Mouse (Mus musculus): ENCODE results near the gene Idnk. TPM values are rescaled to one million over a fixed set of nuclear protein-coding genes. Genes with fewer than 3 reads are reported as not detected.

Gene Idnk
- polyA plus RNA-seq, 1 experiment = 21.0 TPM

- peaks cover 39% of the 10 kb centered on the region for H3K36me3 ChIP-seq (ENCODE audit: control insufficient read depth, insufficient read depth)
- no peak overlapping the region for H3ac ChIP-seq (ENCODE audit: control insufficient read depth, insufficient read length)
Measured at GRCm38 (mm10) chr13:58187751-58188150, 30.3 kb downstream of the Idnk start.

GRCm38 (mm10) chr13:58188412-58188811 is 31.0 kb downstream of the Idnk start:
- H3K36me3 ChIP-seq (ENCODE audit: control insufficient read depth, insufficient read depth) = peaks cover 36% of the 10 kb centered on the region
- no peak overlapping the region for H3K4me2 ChIP-seq (ENCODE audit: low read depth)
- H3K4me3 ChIP-seq = no peak overlapping the region
- TF ChIP-seq MYOD1 (IDR thresholded peaks at IDR 0.05; ENCODE audit: control insufficient read depth in 1 of 3, insufficient read length in 2 of 3, low read depth in 2 of 3) (no peak), MYOG (IDR thresholded peaks at IDR 0.05; ENCODE audit: control insufficient read depth in 1 of 3, insufficient read depth in 1 of 3, insufficient read length in 2 of 3, low read depth in 2 of 3) (no peak), MAX (IDR thresholded peaks at IDR 0.05; ENCODE audit: low read depth) (no peak), SRF (IDR thresholded peaks at IDR 0.05; ENCODE audit: control insufficient read depth, insufficient read length, low read depth) (no peak)
- no peak overlapping the region for H3ac ChIP-seq (ENCODE audit: control insufficient read depth, insufficient read length)
- no peaks in the 10 kb centered on the region for H3K27me3 ChIP-seq (ENCODE audit: control insufficient read depth, insufficient read depth, insufficient read length)
- peaks cover 22% of the 10 kb centered on the region for H3K79me2 ChIP-seq (ENCODE audit: control insufficient read depth, insufficient read depth)

More at GRCm38 (mm10) chr13:58187751-58188150, 30.3 kb downstream of the Idnk start:
- Histone ChIP-seq H3K4me3 (no peak overlapping the region), H3K79me2 (ENCODE audit: control insufficient read depth, insufficient read depth) (peaks cover 27% of the 10 kb centered on the region), H3K27me3 (ENCODE audit: control insufficient read depth, insufficient read depth, insufficient read length) (no peaks in the 10 kb centered on the region), H3K4me2 (ENCODE audit: low read depth) (no peak overlapping the region)
- TF ChIP-seq TCF12 (IDR thresholded peaks at IDR 0.05; ENCODE audit: insufficient read depth, poor library complexity, severe bottlenecking) (no peak), MAX (IDR thresholded peaks at IDR 0.05; ENCODE audit: low read depth) (no peak)

- no peak overlapping the region for H3K4me2 ChIP-seq (ENCODE audit: low read depth)
- no peak for TF ChIP-seq TCF3 (IDR thresholded peaks at IDR 0.05; ENCODE audit: insufficient read length, low read depth)
- TF ChIP-seq MYOG (IDR thresholded peaks at IDR 0.05; ENCODE audit: control insufficient read depth in 1 of 3, insufficient read depth in 1 of 3, insufficient read length in 2 of 3, low read depth in 2 of 3) = no peak
- TF ChIP-seq CEBPB (IDR thresholded peaks at IDR 0.05; ENCODE audit: insufficient read depth, poor library complexity, severe bottlenecking) = no peak
- TF ChIP-seq REST (IDR thresholded peaks at IDR 0.05; ENCODE audit: insufficient read depth, insufficient read length) = no peak
- TF ChIP-seq TCF12 (IDR thresholded peaks at IDR 0.05; ENCODE audit: insufficient read depth, poor library complexity, severe bottlenecking) = no peak
- no peak for TF ChIP-seq E2F4 (IDR thresholded peaks at IDR 0.05; ENCODE audit: insufficient read depth)
- TF ChIP-seq POLR2AphosphoS2 (IDR thresholded peaks at IDR 0.05; ENCODE audit: insufficient read length, low read depth) = no peak
- TF ChIP-seq SRF (IDR thresholded peaks at IDR 0.05; ENCODE audit: control insufficient read depth, insufficient read length, low read depth) = no peak
- no peak for TF ChIP-seq POLR2A (IDR thresholded peaks at IDR 0.05; ENCODE audit: insufficient read length, low read depth)
- no peak for TF ChIP-seq MAX (IDR thresholded peaks at IDR 0.05; ENCODE audit: low read depth)
- TF ChIP-seq USF1 (IDR thresholded peaks at IDR 0.05; ENCODE audit: low read depth) = no peak
- TF ChIP-seq MYOD1 (IDR thresholded peaks at IDR 0.05; ENCODE audit: control insufficient read depth in 1 of 3, insufficient read length in 2 of 3, low read depth in 2 of 3) = no peak
- no peaks in the 10 kb centered on the region for H3K27me3 ChIP-seq (ENCODE audit: control insufficient read depth, insufficient read depth, insufficient read length)
- H3ac ChIP-seq (ENCODE audit: control insufficient read depth, insufficient read length) = no peak overlapping the region
- H3K36me3 ChIP-seq (ENCODE audit: control insufficient read depth, insufficient read depth) = peaks cover 40% of the 10 kb centered on the region
- H3K4me3 ChIP-seq = no peak overlapping the region
- H3K79me2 ChIP-seq (ENCODE audit: control insufficient read depth, insufficient read depth) = peaks cover 22% of the 10 kb centered on the region
Measured at GRCm38 (mm10) chr13:58189473-58189872, 32.0 kb downstream of the Idnk start.

- H3K79me2 ChIP-seq (ENCODE audit: control insufficient read depth, insufficient read depth) = peaks cover 28% of the 10 kb centered on the region
- no peak overlapping the region for H3K4me3 ChIP-seq
- H3ac ChIP-seq (ENCODE audit: control insufficient read depth, insufficient read length) = no peak overlapping the region
- H3K4me2 ChIP-seq (ENCODE audit: low read depth) = no peak overlapping the region
- TF ChIP-seq REST (IDR thresholded peaks at IDR 0.05; ENCODE audit: insufficient read depth, insufficient read length) = no peak
- no peak for TF ChIP-seq USF1 (IDR thresholded peaks at IDR 0.05; ENCODE audit: low read depth)
- no peak for TF ChIP-seq POLR2AphosphoS2 (IDR thresholded peaks at IDR 0.05; ENCODE audit: insufficient read length, low read depth)
- no peak for TF ChIP-seq MAX (IDR thresholded peaks at IDR 0.05; ENCODE audit: low read depth)
- TF ChIP-seq MYOG (IDR thresholded peaks at IDR 0.05; ENCODE audit: control insufficient read depth in 1 of 3, insufficient read depth in 1 of 3, insufficient read length in 2 of 3, low read depth in 2 of 3) = no peak
- TF ChIP-seq SRF (IDR thresholded peaks at IDR 0.05; ENCODE audit: control insufficient read depth, insufficient read length, low read depth) = no peak
- TF ChIP-seq TCF3 (IDR thresholded peaks at IDR 0.05; ENCODE audit: insufficient read length, low read depth) = no peak
- no peak for TF ChIP-seq E2F4 (IDR thresholded peaks at IDR 0.05; ENCODE audit: insufficient read depth)
- TF ChIP-seq CEBPB (IDR thresholded peaks at IDR 0.05; ENCODE audit: insufficient read depth, poor library complexity, severe bottlenecking) = no peak
- TF ChIP-seq MYOD1 (IDR thresholded peaks at IDR 0.05; ENCODE audit: control insufficient read depth in 1 of 3, insufficient read length in 2 of 3, low read depth in 2 of 3) = no peak
- TF ChIP-seq POLR2A (IDR thresholded peaks at IDR 0.05; ENCODE audit: insufficient read length, low read depth) = no peak
- TF ChIP-seq TCF12 (IDR thresholded peaks at IDR 0.05; ENCODE audit: insufficient read depth, poor library complexity, severe bottlenecking) = no peak
- no peaks in the 10 kb centered on the region for H3K27me3 ChIP-seq (ENCODE audit: control insufficient read depth, insufficient read depth, insufficient read length)
- H3K36me3 ChIP-seq (ENCODE audit: control insufficient read depth, insufficient read depth) = peaks cover 44% of the 10 kb centered on the region
Measured at GRCm38 (mm10) chr13:58191516-58191915, 34.1 kb downstream of the Idnk start.

- Histone ChIP-seq H3K4me2 (ENCODE audit: low read depth) (no peak overlapping the region), H3K36me3 (ENCODE audit: control insufficient read depth, insufficient read depth) (peaks cover 50% of the 10 kb centered on the region), H3K79me2 (ENCODE audit: control insufficient read depth, insufficient read depth) (peaks cover 34% of the 10 kb centered on the region), H3K4me3 (no peak overlapping the region), H3K27me3 (ENCODE audit: control insufficient read depth, insufficient read depth, insufficient read length) (no peaks in the 10 kb centered on the region), H3ac (ENCODE audit: control insufficient read depth, insufficient read length) (no peak overlapping the region)
- TF ChIP-seq MYOG (IDR thresholded peaks at IDR 0.05; ENCODE audit: control insufficient read depth in 1 of 3, insufficient read depth in 1 of 3, insufficient read length in 2 of 3, low read depth in 2 of 3) (no peak), POLR2AphosphoS2 (IDR thresholded peaks at IDR 0.05; ENCODE audit: insufficient read length, low read depth) (no peak), CEBPB (IDR thresholded peaks at IDR 0.05; ENCODE audit: insufficient read depth, poor library complexity, severe bottlenecking) (no peak), USF1 (IDR thresholded peaks at IDR 0.05; ENCODE audit: low read depth) (no peak), POLR2A (IDR thresholded peaks at IDR 0.05; ENCODE audit: insufficient read length, low read depth) (no peak), TCF3 (IDR thresholded peaks at IDR 0.05; ENCODE audit: insufficient read length, low read depth) (no peak), TCF12 (IDR thresholded peaks at IDR 0.05; ENCODE audit: insufficient read depth, poor library complexity, severe bottlenecking) (no peak)
Measured at GRCm38 (mm10) chr13:58192146-58192545, 34.7 kb downstream of the Idnk start.

Measured in myocyte (in vitro differentiated cells).